Mouse (Mus musculus) forebrain, embryonic 13.5 days (tissue): ENCODE measurements at regions not wholly inside any gene's neighbourhood (a gene's known extent, or its start where the extent isn't known, plus 50 kb on each side); places are given as distances from the start of the nearest gene placed in this dataset.

Source experiments
- ATAC-seq: fragments of 200-750 bp; cut with Nextera tagmentation; 2 replicates; pipeline ENCODE4 v1.8.0; 2017
- H3K27ac ChIP-seq: fragments of 300-500 bp; sonication (generic); 2 replicates; pipeline ENCODE4 v1.5.1; 2015; ENCODE audit warnings: inconsistent platforms, mild to moderate bottlenecking, moderate library complexity
- H3K27me3 ChIP-seq: fragments of 300-500 bp; sonication (generic); 2 replicates; pipeline ENCODE4 v1.6.1; 2015; ENCODE audit warnings: mild to moderate bottlenecking, inconsistent platforms
- H3K36me3 ChIP-seq: fragments of 300-500 bp; sonication (generic); 2 replicates; pipeline ENCODE4 v1.6.1; 2015; ENCODE audit warnings: mild to moderate bottlenecking, inconsistent platforms; ENCODE audit not compliant: poor library complexity, severe bottlenecking
- H3K4me1 ChIP-seq: fragments of 300-500 bp; sonication (generic); 2 replicates; pipeline ENCODE4 v1.6.1; 2015; ENCODE audit warnings: inconsistent platforms
- H3K4me2 ChIP-seq: fragments of 300-500 bp; sonication (generic); 2 replicates; pipeline ENCODE4 v1.6.1; 2015; ENCODE audit warnings: inconsistent platforms, mild to moderate bottlenecking, moderate library complexity
- H3K4me3 ChIP-seq: fragments of 300-500 bp; sonication (generic); 2 replicates; pipeline ENCODE4 v1.5.1; 2015; ENCODE audit warnings: mild to moderate bottlenecking, inconsistent platforms
- H3K9ac ChIP-seq: fragments of 300-500 bp; sonication (generic); 2 replicates; pipeline ENCODE4 v1.6.1; 2015; ENCODE audit warnings: mild to moderate bottlenecking, inconsistent platforms
- H3K9me3 ChIP-seq: fragments of 300-500 bp; sonication (generic); replicated peaks from 2 replicates; pipeline ENCODE4 v1.6.1; 2016; ENCODE audit warnings: inconsistent platforms
- WGBS: fragments of 180-500 bp; shearing (Covaris S2); methylation state at CpG from one replicate; pipeline ENCODE4 v1.1.7; 2015; 5-methylcytosine and 5-hydroxymethylcytosine counted together

DNA sequence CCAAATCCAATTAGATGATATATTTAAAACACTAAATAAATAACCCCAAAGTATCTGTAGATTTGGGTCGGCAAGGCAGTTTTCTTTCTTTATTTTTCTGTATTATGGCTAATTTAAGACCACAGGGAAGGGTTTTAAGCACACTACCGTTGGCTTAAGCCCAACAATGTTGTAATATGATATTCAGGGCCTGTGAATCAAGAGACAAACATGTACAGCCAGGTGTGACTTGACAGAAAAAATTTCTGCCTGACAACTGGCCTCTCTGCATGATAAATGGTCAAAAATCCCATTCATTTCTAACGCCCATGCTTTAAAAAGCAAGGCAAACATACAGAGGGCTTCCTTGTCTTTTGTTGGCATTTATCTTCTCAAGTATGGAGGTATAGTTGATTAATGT, 213.5 kb downstream of the Mtx2 start:
- Histone ChIP-seq H3K4me1 (no peaks in the 10 kb centered on the region), H3K4me3 (no peak overlapping the region), H3K27ac (no peak overlapping the region), H3K9ac (no peak overlapping the region), H3K9me3 (no peaks in the 10 kb centered on the region), H3K27me3 (no peaks in the 10 kb centered on the region), H3K36me3 (no peaks in the 10 kb centered on the region), H3K4me2 (no peak overlapping the region)
- WGBS, result 70% methylated on average over 3 of the region's 3 CpGs
- ATAC-seq, result no peak

DNA sequence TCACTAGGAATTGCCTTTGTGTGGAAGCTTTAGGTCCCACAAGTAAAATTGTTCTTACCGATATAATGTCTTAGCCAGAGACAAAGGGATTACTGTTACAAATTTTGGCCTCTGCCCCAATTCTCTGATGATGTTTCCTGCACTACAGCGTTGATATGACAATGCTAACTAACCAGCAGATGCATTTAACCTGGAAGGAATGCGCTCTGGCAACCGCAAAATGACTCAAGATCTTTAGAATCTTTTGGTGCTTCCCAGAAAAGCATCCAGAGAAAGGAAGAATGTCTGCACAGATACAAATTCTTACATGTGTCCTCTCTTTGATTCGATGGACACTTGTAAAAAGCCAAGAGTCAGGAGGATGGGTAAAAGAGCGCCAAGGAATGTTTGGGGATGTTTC, 221.3 kb downstream of the Mtx2 start:
- H3K9me3 ChIP-seq, result no peaks in the 10 kb centered on the region
- H3K4me1 ChIP-seq, result no peaks in the 10 kb centered on the region
- no peak overlapping the region for H3K4me2 ChIP-seq
- no peaks in the 10 kb centered on the region for H3K36me3 ChIP-seq
- H3K27ac ChIP-seq, result no peak overlapping the region
- H3K4me3 ChIP-seq, result no peak overlapping the region
- no peaks in the 10 kb centered on the region for H3K27me3 ChIP-seq
- WGBS, result 77% methylated on average over 6 of the region's 6 CpGs
- no peak overlapping the region for H3K9ac ChIP-seq
- ATAC-seq, result no peak

DNA sequence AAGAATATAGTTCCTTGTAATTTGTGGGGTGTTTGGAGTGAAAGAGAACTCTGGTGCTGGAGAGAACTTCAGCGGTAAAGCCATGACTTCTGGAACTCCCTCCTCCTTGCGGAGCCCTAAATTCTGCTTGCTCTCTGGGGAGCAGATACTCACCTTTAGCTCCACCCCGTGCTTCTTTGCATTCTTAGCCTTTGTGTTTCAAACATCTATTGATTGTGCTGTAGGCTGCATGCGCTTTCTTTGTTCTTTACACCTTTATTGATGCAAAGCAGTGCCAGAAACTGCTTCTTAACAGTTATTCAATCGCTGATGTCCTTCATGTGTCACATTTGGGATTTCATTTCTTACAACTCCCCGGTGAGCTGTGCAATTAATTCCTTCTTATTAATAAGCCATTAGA, 222.5 kb downstream of the Mtx2 start:
- no peaks in the 10 kb centered on the region for H3K9me3 ChIP-seq
- no peak for ATAC-seq
- 37% methylated on average over 6 of the region's 6 CpGs for WGBS
- no peak overlapping the region for H3K4me2 ChIP-seq
- H3K4me1 ChIP-seq, result no peaks in the 10 kb centered on the region
- 0 out of 2 replicates have a peak, but pooled peaks cover 5% of the 10 kb centered on the region for H3K27me3 ChIP-seq
- no peak overlapping the region for H3K9ac ChIP-seq
- H3K27ac ChIP-seq, result no peak overlapping the region
- H3K36me3 ChIP-seq, result no peaks in the 10 kb centered on the region
- H3K4me3 ChIP-seq, result no peak overlapping the region

DNA sequence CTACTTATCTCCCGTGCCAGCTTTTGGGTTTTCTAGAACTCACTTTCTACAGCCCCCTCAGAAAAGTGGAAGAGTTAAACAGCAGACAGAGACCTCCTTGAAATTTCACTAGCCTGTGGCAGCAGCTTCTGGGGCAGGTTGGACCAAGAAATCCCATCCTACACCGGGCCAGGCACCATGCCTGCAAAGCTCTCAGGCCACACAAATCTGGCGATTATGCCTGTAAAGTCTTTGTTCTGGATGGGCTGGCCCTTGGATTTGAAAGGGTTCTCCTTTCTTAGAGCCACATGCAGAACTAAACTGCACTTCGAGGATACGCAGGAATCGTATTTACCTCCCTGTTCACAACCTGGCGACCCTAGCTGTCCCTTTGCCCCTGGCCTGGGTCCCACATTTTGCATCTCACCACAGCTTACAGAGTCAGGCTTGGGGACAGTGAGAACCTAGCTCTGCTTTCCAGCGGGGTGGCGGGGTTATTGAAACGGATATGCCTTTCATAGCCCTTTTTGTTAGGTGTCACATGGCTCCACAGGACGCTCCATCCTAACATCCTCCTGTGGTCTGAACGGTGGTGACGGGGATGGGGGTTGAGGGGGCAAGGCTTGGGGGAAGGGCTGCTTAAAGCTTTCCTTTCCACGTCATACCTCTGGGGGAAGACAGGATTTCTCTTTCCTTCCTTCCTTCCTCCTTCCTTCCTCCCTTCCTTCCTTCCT, 229.0 kb downstream of the Mtx2 start:
- Histone ChIP-seq H3K4me3 (peak overlapping the region; percentile 35), H3K4me2 (peak overlapping the region; percentile 64), H3K27ac (no peak overlapping the region), H3K9me3 (no peaks in the 10 kb centered on the region), H3K36me3 (no peaks in the 10 kb centered on the region), H3K4me1 (0 out of 2 replicates have a peak, but pooled peaks cover 4% of the 10 kb centered on the region), H3K9ac (peak overlapping the region; percentile 58), H3K27me3 (peaks cover 12% of the 10 kb centered on the region)
- 21% methylated on average over 14 of the region's 14 CpGs for WGBS
- ATAC-seq, result peak; percentile 85

DNA sequence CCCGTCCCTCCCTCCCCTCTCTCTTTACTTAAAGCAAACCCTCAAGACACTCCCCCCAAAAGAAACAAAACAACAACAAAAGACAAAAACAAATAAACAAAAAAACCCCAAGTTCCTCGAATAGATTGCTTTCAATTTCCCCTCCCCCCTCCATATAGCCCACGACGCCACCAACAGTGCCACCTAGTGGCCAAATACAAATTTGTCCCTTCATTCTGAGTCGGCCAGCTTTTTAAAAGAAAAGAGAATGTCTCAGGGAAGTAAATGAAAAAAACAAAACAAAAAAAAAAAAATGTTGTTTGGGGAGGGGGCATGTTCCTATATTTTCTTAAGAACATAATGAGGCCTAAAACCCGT, 229.6 kb downstream of the Mtx2 start:
- peak overlapping the region; percentile 64 for H3K4me2 ChIP-seq
- H3K4me1 ChIP-seq, result 0 out of 2 replicates have a peak, but pooled peaks cover 4% of the 10 kb centered on the region
- WGBS, result under 1% methylated on average over 6 of the region's 6 CpGs
- H3K4me3 ChIP-seq, result peak overlapping the region; percentile 35
- H3K9ac ChIP-seq, result peak overlapping the region; percentile 58
- ATAC-seq, result peak; percentile 73
- no peaks in the 10 kb centered on the region for H3K9me3 ChIP-seq
- H3K36me3 ChIP-seq, result no peaks in the 10 kb centered on the region
- peaks cover 12% of the 10 kb centered on the region for H3K27me3 ChIP-seq
- H3K27ac ChIP-seq, result no peak overlapping the region

DNA sequence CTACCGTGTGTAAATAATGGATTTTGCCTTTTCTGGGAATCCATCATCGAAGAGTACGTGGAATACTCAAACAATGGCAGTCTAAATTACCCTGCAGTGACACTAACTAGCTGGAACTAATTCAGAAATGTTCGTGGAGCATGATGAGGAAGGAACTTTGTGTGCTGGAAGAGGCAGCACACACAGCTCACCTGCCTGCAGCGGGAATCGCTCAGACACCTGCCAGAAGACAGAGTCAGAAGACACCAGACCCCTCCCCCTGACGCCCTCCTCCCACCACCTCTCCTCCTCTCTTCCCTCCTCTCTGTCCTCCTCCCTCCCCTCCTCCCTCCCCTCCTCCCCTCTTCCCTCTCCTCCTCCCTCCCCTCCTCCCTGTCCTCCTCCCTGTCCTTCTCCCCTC, 235.4 kb downstream of the Mtx2 start:
- Histone ChIP-seq H3K27me3 (peaks cover 8% of the 10 kb centered on the region), H3K9me3 (no peaks in the 10 kb centered on the region), H3K9ac (no peak overlapping the region), H3K4me3 (no peak overlapping the region), H3K4me1 (peaks cover 18% of the 10 kb centered on the region), H3K27ac (no peak overlapping the region), H3K36me3 (no peaks in the 10 kb centered on the region), H3K4me2 (no peak overlapping the region)
- no peak for ATAC-seq
- 54% methylated on average over 7 of the region's 7 CpGs for WGBS

DNA sequence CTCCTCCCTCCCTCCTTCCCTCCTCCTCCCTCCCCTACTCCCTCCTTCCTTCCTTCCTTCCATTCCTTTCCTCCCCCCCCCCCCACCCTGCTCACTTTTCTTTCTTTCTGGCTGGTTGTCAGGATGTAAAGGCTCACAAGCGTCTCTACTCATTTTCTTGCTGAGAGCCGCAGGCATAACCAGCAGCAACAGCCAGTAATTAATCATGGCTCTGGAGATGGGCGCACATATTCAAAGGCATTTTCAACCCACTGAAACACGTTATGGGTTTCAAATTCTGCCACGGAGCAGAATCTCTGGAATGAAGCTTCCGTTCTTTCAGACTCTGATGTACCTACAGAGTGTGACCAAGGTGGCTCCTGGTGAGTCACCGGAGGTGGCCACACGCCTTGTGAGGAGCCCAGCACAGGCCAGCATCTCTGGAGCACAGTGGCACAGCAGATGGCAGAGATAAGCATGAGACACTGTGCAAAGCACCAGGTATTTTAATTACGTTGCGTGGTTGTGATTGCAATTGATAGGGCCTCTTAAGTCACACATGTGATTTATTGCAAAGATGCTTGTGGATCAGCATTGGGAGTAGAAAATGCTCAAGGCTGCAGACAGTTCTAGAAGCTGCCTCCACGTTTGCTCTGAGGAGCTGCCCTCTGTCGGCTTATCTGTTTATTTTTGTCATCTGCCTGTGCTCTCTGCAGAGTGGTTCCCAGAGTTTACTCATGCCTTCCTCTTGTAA, 236.0 kb downstream of the Mtx2 start:
- no peak overlapping the region for H3K9ac ChIP-seq
- peaks cover 3% of the 10 kb centered on the region; the same call in 1 of the 2 replicates for H3K27me3 ChIP-seq
- H3K4me3 ChIP-seq, result no peak overlapping the region
- no peaks in the 10 kb centered on the region for H3K36me3 ChIP-seq
- ATAC-seq, result no peak
- 63% methylated on average over 12 of the region's 12 CpGs for WGBS
- H3K4me1 ChIP-seq, result peaks cover 18% of the 10 kb centered on the region
- H3K9me3 ChIP-seq, result no peaks in the 10 kb centered on the region
- H3K27ac ChIP-seq, result no peak overlapping the region
- no peak overlapping the region for H3K4me2 ChIP-seq

DNA sequence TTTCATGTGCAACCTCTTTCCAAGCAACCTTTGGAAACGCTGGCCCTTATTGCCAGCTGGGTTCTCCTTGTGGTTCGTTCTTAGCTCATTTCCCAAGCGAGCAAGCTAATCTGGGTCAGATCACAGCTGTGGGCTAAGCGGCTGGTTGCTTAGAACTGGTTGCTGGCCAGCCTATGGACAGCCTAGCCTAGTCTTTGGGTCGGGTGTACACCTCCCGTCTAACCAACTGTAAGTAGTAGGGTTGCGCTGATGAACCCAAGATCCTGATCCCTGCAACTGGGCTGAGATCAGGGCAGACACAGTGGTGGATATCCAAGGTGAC, 236.5 kb downstream of the Mtx2 start:
- peaks cover 3% of the 10 kb centered on the region; the same call in 1 of the 2 replicates for H3K27me3 ChIP-seq
- H3K27ac ChIP-seq, result no peak overlapping the region
- H3K4me1 ChIP-seq, result peaks cover 18% of the 10 kb centered on the region
- H3K9me3 ChIP-seq, result no peaks in the 10 kb centered on the region
- no peak for ATAC-seq
- no peaks in the 10 kb centered on the region for H3K36me3 ChIP-seq
- no peak overlapping the region for H3K4me2 ChIP-seq
- WGBS, result 88% methylated on average over 7 of the region's 7 CpGs
- no peak overlapping the region for H3K4me3 ChIP-seq
- H3K9ac ChIP-seq, result no peak overlapping the region

DNA sequence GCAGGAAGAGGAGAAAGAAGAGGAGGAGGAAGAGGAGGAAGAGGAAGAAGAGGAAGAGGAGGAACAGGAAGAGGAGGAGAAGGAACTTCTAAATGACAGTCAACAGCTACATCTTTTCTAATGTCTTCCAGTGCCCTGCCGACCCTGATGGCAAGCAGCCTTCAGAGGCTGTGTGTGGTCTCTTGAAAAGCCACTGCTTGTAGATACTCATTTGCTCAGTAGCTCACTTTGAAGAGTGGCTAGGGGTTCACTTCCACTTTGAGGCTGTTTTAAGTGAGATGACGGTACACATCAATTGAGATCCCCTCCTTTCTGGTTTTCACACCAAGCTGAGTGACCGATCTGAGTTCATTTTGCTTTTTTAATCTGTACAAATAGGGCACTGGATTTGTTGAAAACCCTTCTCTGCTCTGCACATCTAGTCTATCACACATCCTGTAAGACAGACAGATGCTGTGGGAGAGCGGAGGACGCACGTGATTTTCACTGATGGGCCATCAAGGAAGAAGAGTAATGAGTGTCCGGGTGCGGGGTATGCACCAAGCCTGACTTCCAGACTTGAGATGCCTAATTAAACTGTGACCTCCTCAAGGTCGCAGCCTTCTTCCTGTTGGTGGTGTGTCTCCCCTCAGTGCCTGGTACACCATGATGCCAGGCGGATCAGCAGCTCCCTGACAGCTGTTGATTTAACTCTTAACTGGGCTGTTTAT, 239.0 kb downstream of the Mtx2 start:
- Histone ChIP-seq H3K4me2 (no peak overlapping the region), H3K4me1 (peaks cover 18% of the 10 kb centered on the region), H3K9me3 (no peaks in the 10 kb centered on the region), H3K27me3 (peaks cover 3% of the 10 kb centered on the region; the same call in 1 of the 2 replicates), H3K9ac (no peak overlapping the region), H3K27ac (no peak overlapping the region), H3K36me3 (no peaks in the 10 kb centered on the region), H3K4me3 (no peak overlapping the region)
- 78% methylated on average over 10 of the region's 10 CpGs for WGBS
- no peak for ATAC-seq

DNA sequence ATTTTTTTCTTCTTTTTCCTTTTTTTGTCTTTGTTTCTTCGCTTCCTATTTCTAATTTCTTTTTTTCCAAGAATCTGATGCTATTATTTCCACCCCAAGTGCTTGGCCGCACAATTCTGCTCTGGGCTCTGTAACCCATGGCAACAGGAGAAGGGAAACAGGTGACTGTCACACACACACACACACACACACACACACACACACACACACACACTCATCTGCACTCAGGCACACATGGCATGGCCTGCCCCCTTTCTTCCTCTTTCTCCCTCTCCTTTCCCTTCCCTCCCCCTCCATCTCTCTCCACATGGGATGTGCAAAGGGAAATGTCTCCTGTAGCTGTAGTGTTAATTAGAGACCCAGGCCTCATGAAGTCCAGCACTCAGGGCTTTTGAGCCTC, 239.7 kb downstream of the Mtx2 start:
- Histone ChIP-seq H3K4me2 (no peak overlapping the region), H3K36me3 (no peaks in the 10 kb centered on the region), H3K4me1 (peaks cover 18% of the 10 kb centered on the region), H3K9me3 (no peaks in the 10 kb centered on the region), H3K9ac (no peak overlapping the region), H3K27ac (0 out of 2 replicates have a peak overlapping the region, but pooled peaks have one; percentile 35), H3K4me3 (no peak overlapping the region), H3K27me3 (peaks cover 3% of the 10 kb centered on the region; the same call in 1 of the 2 replicates)
- ATAC-seq, result no peak
- 29% methylated on average over 2 of the region's 2 CpGs for WGBS

DNA sequence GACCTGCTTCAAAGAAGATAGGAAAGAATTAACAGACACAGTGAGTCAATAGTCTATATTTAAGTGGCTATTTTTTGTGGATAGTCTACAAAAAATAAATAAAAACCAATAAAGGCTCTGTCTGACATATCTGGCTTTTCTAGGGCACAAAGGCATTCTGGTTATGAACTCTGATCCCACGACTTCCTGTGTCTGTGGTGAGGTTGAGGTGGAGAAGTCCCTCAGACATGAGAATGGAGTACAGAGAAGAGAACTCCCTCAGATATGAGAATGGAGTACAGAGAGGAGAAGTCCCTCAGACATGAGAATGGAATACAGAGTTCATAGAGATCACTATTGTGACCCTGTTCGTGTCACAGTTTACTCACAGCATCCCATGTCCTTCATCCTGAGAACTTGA, 243.7 kb downstream of the Mtx2 start:
- 90% methylated on average over 2 of the region's 2 CpGs for WGBS
- H3K36me3 ChIP-seq, result no peaks in the 10 kb centered on the region
- H3K9ac ChIP-seq, result no peak overlapping the region
- H3K9me3 ChIP-seq, result no peaks in the 10 kb centered on the region
- no peak overlapping the region for H3K4me3 ChIP-seq
- H3K4me1 ChIP-seq, result peaks cover 36% of the 10 kb centered on the region
- ATAC-seq, result no peak
- H3K27me3 ChIP-seq, result no peaks in the 10 kb centered on the region
- no peak overlapping the region for H3K27ac ChIP-seq
- no peak overlapping the region for H3K4me2 ChIP-seq

DNA sequence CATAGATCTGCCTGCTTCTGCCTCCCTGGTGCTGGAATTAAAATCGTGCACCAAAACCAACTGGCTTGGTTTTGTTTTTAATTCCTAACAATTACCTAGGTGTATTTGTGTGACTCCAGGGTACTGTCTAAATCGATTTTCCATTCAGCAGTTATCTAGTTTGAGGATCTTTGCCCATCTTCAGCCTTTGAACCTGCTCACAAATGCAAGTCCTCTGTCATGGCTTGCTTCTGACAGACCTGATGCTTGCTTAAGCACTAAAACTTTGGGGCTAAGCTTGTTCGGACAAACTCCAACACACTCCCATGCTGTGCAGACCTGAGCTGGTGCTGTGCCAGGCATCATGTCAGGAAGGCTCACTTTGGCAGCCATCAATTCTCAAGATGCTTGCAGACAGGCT, 246.4 kb downstream of the Mtx2 start:
- WGBS, result 68% methylated on average over 3 of the region's 3 CpGs
- Histone ChIP-seq H3K9ac (no peak overlapping the region), H3K4me3 (no peak overlapping the region), H3K4me1 (peaks cover 27% of the 10 kb centered on the region), H3K27me3 (no peaks in the 10 kb centered on the region), H3K36me3 (no peaks in the 10 kb centered on the region), H3K27ac (no peak overlapping the region), H3K9me3 (no peaks in the 10 kb centered on the region), H3K4me2 (no peak overlapping the region)
- ATAC-seq, result no peak
